Mouse (Mus musculus) Muller cell, postnatal 12 days (primary cell): ENCODE results near the gene Shc1.

Experiments used
- DNase-seq: peaks from one replicate; pipeline ENCODE4 v3.0.0-alpha.2; 2015; ENCODE audit errors: inconsistent ontology term

Gene Shc1

GRCm38 (mm10) chr3:89418170-89418860 lies at the start of gene Shc1, which contains the start of gene Cks1b:
Gene Shc1 (plus strand): TSS chr3:89418443.
Gene Cks1b (minus strand): TSS chr3:89418383.
- peak; percentile 98 for DNase-seq

GRCm38 (mm10) chr3:89373581-89374231 lies 44.5 kb upstream of the Shc1 start:
- no peak for DNase-seq

- DNase-seq: no peak
Observed at GRCm38 (mm10) chr3:89377831-89378230, 40.4 kb upstream of the Shc1 start.

GRCm38 (mm10) chr3:89378394-89379067 lies 39.7 kb upstream of the Shc1 start:
- DNase-seq: peak; percentile 93

- no peak for DNase-seq
Observed at GRCm38 (mm10) chr3:89379388-89380131, 38.7 kb upstream of the Shc1 start.

GRCm38 (mm10) chr3:89380291-89380690 lies 38.0 kb upstream of the Shc1 start:
- no peak for DNase-seq

GRCm38 (mm10) chr3:89380711-89381110 lies 37.5 kb upstream of the Shc1 start:
- DNase-seq: no peak

GRCm38 (mm10) chr3:89381233-89381632 lies 37.0 kb upstream of the Shc1 start:
- no peak for DNase-seq

- DNase-seq: no peak
Observed at GRCm38 (mm10) chr3:89382033-89382882, 36.0 kb upstream of the Shc1 start.

- no peak for DNase-seq
Observed at GRCm38 (mm10) chr3:89382950-89383349, 35.3 kb upstream of the Shc1 start.

GRCm38 (mm10) chr3:89383651-89384255 lies 34.5 kb upstream of the Shc1 start:
- no peak for DNase-seq

GRCm38 (mm10) chr3:89384331-89385076 lies 33.7 kb upstream of the Shc1 start:
- DNase-seq: no peak

- DNase-seq: no peak
Observed at GRCm38 (mm10) chr3:89385451-89385850, 32.8 kb upstream of the Shc1 start.

GRCm38 (mm10) chr3:89386438-89387420 lies 31.5 kb upstream of the Shc1 start:
- no peak for DNase-seq

- DNase-seq: peak; percentile 44
Observed at GRCm38 (mm10) chr3:89387632-89388031, 30.6 kb upstream of the Shc1 start.

GRCm38 (mm10) chr3:89388134-89388881 lies 29.9 kb upstream of the Shc1 start:
- peak; percentile 51 for DNase-seq

GRCm38 (mm10) chr3:89388901-89389740 lies 29.1 kb upstream of the Shc1 start:
- no peak for DNase-seq
